In genomic region chr13:13415120-13416006, GRCm38 (mm10) we compare ENCODE assay signal across 8 mouse cellular contexts. TPM values are rescaled to one million over a fixed set of nuclear protein-coding genes. Genes with fewer than 3 reads are reported as not detected.
DNase-seq lines count a peak whose midpoint lies in the region; ATAC-seq and TF ChIP-seq lines count a peak whose summit lies in the region.
"Not testable (repeated sequence)": the region's sequence is repeated elsewhere in the genome, so short reads cannot be mapped to it uniquely, and the experiment has no call there.

No protein-coding gene starts in this region.

- H3K27ac ChIP-seq in bone marrow, adult 2 months (ENCODE audit: control insufficient read depth, insufficient read depth, low read depth, low read length, poor library complexity); embryonic facial prominence, embryonic 13.5 days; heart, embryonic 14.5 days (replicated peaks in 1 of 2; ENCODE audit: control insufficient read depth in 1 of 2, insufficient read depth in 1 of 2, low read depth in 2 of 2, low read length in 2 of 2): not testable (repeated sequence)

- not testable (repeated sequence) for TF ChIP-seq POLR2A in bone marrow, adult 2 months (IDR thresholded peaks at IDR 0.05; ENCODE audit: borderline replicate concordance, control insufficient read depth, low read depth, low read length)

- intact Hi-C loops in left cerebral cortex, postnatal 4 days (cut with DNase I): loop anchor here (5.0 kb wide), 1 partner anchor 943 kb away; no protein-coding TSS in a partner anchor

- ATAC-seq in embryonic facial prominence, embryonic 13.5 days (ENCODE audit: insufficient number of reproducible peaks, insufficient read depth, low FRiP score, low TSS enrichment, low read depth): peak; percentile 52; the same call in 1 of the 2 replicates
- ATAC-seq in heart, embryonic 14.5 days (ENCODE audit: insufficient number of reproducible peaks, insufficient read depth, low FRiP score, low read depth): not testable (repeated sequence)
- ATAC-seq in megakaryocyte progenitor cell, adult 5-6 weeks (replicated peaks; ENCODE audit: poor library complexity): peak; percentile 90

- not testable (repeated sequence) for H3K27me3 ChIP-seq in embryonic facial prominence, embryonic 13.5 days; heart, embryonic 14.5 days (ENCODE audit: control insufficient read depth, insufficient read depth, low read length)

- H3K4me2 ChIP-seq in embryonic facial prominence, embryonic 13.5 days: peak overlapping the region; percentile 39
- peak overlapping the region; percentile 48 for H3K4me2 ChIP-seq in heart, embryonic 14.5 days (ENCODE audit: low read length)

- DNase-seq in 416B (ENCODE audit: low read depth): peak; percentile 60
- peak; percentile 81 for DNase-seq in kidney, adult 9 months
- peak; percentile 31 for DNase-seq in left cerebral cortex, postnatal 4 days
- peak; percentile 48 to 66 for DNase-seq in right cerebral cortex, postnatal 10 days (ENCODE audit: low spot score in 2 of 2)

- H3K36me3 ChIP-seq in embryonic facial prominence, embryonic 13.5 days; heart, embryonic 14.5 days (ENCODE audit: control insufficient read depth, insufficient read depth, low read length): not testable (repeated sequence)

- 28% methylated on average over 23 of the region's 23 CpGs for whole genome bisulfite sequencing in bone marrow, adult 2 months
- 35% methylated on average over 23 of the region's 23 CpGs for WGBS in embryonic facial prominence, embryonic 13.5 days
- WGBS in heart, embryonic 14.5 days: 33% methylated on average over 22 of the region's 23 CpGs

- H3K9me3 ChIP-seq in embryonic facial prominence, embryonic 13.5 days; heart, embryonic 14.5 days (ENCODE audit: control insufficient read depth, low read length): not testable (repeated sequence)

- not testable (repeated sequence) for H3K4me1 ChIP-seq in bone marrow, adult 2 months (ENCODE audit: control insufficient read depth, insufficient read depth, low read length); embryonic facial prominence, embryonic 13.5 days; heart, embryonic 14.5 days (ENCODE audit: control insufficient read depth in 2 of 2, insufficient read depth in 2 of 2, low read length in 2 of 2)

- H3K9ac ChIP-seq in embryonic facial prominence, embryonic 13.5 days: not testable (repeated sequence)
- peak overlapping the region; percentile 30; the same call in 1 of the 2 replicates for H3K9ac ChIP-seq in heart, embryonic 14.5 days (ENCODE audit: low read length)

- not testable (repeated sequence) for H3K4me3 ChIP-seq in bone marrow, adult 2 months (replicated peaks; ENCODE audit: control insufficient read depth, low read depth, low read length); embryonic facial prominence, embryonic 13.5 days; heart, embryonic 14.5 days (ENCODE audit: control insufficient read depth in 1 of 2, insufficient read depth in 1 of 2, low read depth in 1 of 2, low read length in 2 of 2)

- TF ChIP-seq CTCF in bone marrow, adult 2 months (IDR thresholded peaks at IDR 0.05; ENCODE audit: control insufficient read depth, insufficient read depth, low read length): peak; percentile 23; the same call in 1 of the 2 replicates

RNA-seq across cellular contexts. Expression of gene Gpr137b, which starts 21.5 kb away (rescaled TPM):
- 3.5 and 5.5 TPM in 2 replicates for polyA plus RNA-seq in bone marrow, adult 2 months (2011; ENCODE audit: insufficient read depth, insufficient read length, low replicate concordance, missing spikeins)
- polyA plus RNA-seq in embryonic facial prominence, embryonic 13.5 days (2015; fragmentation: Nextera tagmentation; extraction: Ambion mirVana): 10.6 and 11.4 TPM in 2 replicates
- 16.3 and 18.9 TPM in 2 replicates for polyA plus RNA-seq in heart, embryonic 14.5 days (2014; fragmentation: Nextera tagmentation; extraction: Ambion mirVana)
- total RNA-seq in left cerebral cortex, postnatal 4 days (2021): 10 to 100 TPM; 28.6 to 35.6 TPM
- total RNA-seq in megakaryocyte progenitor cell, adult 5-6 weeks (2015): 0.64 and 0.91 TPM in 2 replicates
- total RNA-seq in megakaryocyte progenitor cell, adult 5-6 weeks (2017): 0.81 TPM in 1 of 2 replicates, not detected in the other

RNA-seq across cellular contexts. Expression of gene Nid1, which starts 22.0 kb away (rescaled TPM):
- 1.6 and 5.5 TPM in 2 replicates for polyA plus RNA-seq in bone marrow, adult 2 months (2011; ENCODE audit: insufficient read depth, insufficient read length, low replicate concordance, missing spikeins)
- 45.8 and 66.0 TPM in 2 replicates for polyA plus RNA-seq in embryonic facial prominence, embryonic 13.5 days (2015; fragmentation: Nextera tagmentation; extraction: Ambion mirVana)
- 85.4 and 88.8 TPM in 2 replicates for polyA plus RNA-seq in heart, embryonic 14.5 days (2014; fragmentation: Nextera tagmentation; extraction: Ambion mirVana)
- total RNA-seq in left cerebral cortex, postnatal 4 days (2021): 10 to 100 TPM; 32.5 to 32.7 TPM
- not detected in 2 replicates for total RNA-seq in megakaryocyte progenitor cell, adult 5-6 weeks (2015)
- under 0.01 TPM in 1 of 2 replicates, not detected in the other for total RNA-seq in megakaryocyte progenitor cell, adult 5-6 weeks (2017)

Comparison
In these comparisons a context has a peak if more than half of its experiments do, and no peak if none do; other contexts are left out.
1. DNase-seq: peak in every context shown above with its lines; median percentile 81 in kidney, adult 9 months; 60 in 416B; 57 in right cerebral cortex, postnatal 10 days; 31 in left cerebral cortex, postnatal 4 days.